Mouse (Mus musculus) kidney, adult 2 months (tissue): ENCODE measurements around the gene Smg1.

Experiments used
- CTCF ChIP-seq: fragments of 200-500 bp; conservative IDR thresholded peaks from 2 replicates; pipeline ENCODE4 v1.5.1; 2011; ENCODE audit warnings: low read depth, mild to moderate bottlenecking, control low read depth, low read length, moderate library complexity, mixed read lengths; ENCODE audit not compliant: insufficient read depth, insufficient read length
- POLR2A ChIP-seq: fragments of 200-500 bp; IDR thresholded peaks from one replicate; pipeline ENCODE4 v1.6.1; 2011; ENCODE audit warnings: low read depth, low read length, control low read depth

DNA sequence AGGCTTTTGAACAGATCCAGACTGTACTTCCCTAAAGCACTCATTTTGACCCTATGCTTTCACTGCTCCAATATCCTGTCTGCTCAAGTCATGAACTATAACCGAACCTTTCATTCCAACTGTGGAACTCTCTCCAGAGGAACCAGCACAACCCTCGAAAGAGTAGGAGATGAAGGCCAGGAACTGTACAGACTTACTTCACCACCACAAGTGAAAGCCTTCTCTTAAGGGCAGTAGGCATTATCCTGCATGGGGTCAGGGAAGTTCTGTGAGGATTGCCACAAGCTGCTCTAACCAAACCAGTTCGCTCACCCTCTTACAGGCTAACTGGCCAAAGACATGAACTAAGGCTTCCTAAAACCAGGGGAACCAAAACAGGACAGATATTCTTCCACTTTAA lies 132.3 kb downstream of the Smg1 start:
- TF ChIP-seq POLR2A, result no peak
- no peak for TF ChIP-seq CTCF
